Mouse (Mus musculus) left cerebral cortex, postnatal 10 days (tissue): Measurements from ENCODE around the gene Usp47. TPM values are rescaled to one million over a fixed set of nuclear protein-coding genes. Genes with fewer than 3 reads are reported as not detected.
"Not testable (repeated sequence)": the region's sequence is repeated elsewhere in the genome, so short reads cannot be mapped to it uniquely, and the experiment has no call there.

ENCODE experiments used
- DNase-seq, 2 experiments: peaks; one replicate each; pipeline ENCODE4 v3.0.0; 2021 to 2022; ENCODE audit warnings: low spot score in 2 of 2, mixed read lengths in 1 of 2; ENCODE audit errors: extremely low spot score in 1 of 2
- intact Hi-C: fragments of 180-260 bp; cut with DNase I; formaldehyde crosslinking; loops from one replicate; pipeline ENCODE4 v1.15.1; 2025
- total RNA-seq, 2 experiments: library from RNA; stranded (reverse); gene quantifications; 2 replicates each; pipeline ENCODE4 v1.2.3; 2021

The Usp47 gene
- total RNA-seq, 2 experiments from 2014 or later = 70.2 to 70.8 TPM

- intact Hi-C loops = no loop called here
- DNase-seq = no peak
Measured at GRCm38 (mm10) chr7:112030594-112030993, 7.3 kb downstream of the Usp47 start.

- intact Hi-C loops = no loop called here
- DNase-seq = no peak
Measured at GRCm38 (mm10) chr7:112035804-112036203, 12.5 kb downstream of the Usp47 start.

GRCm38 (mm10) chr7:112036636-112037035 lies 13.3 kb downstream of the Usp47 start:
- no peak for DNase-seq
- intact Hi-C loops = no loop called here

- no peak for DNase-seq
- intact Hi-C loops = no loop called here
Measured at GRCm38 (mm10) chr7:112040271-112040670, 17.0 kb downstream of the Usp47 start.

- DNase-seq = no peak
- intact Hi-C loops = no loop called here
Measured at GRCm38 (mm10) chr7:112042758-112043157, 19.5 kb downstream of the Usp47 start.

GRCm38 (mm10) chr7:112045249-112045648 lies 21.9 kb downstream of the Usp47 start:
- DNase-seq = no peak
- intact Hi-C loops = no loop called here

GRCm38 (mm10) chr7:112045794-112046388 lies 22.6 kb downstream of the Usp47 start:
- DNase-seq = no peak

GRCm38 (mm10) chr7:112048643-112049042 lies 25.3 kb downstream of the Usp47 start:
- intact Hi-C loops = no loop called here
- DNase-seq = no peak

More at GRCm38 (mm10) chr7:112045794-112046388, 22.6 kb downstream of the Usp47 start:
- intact Hi-C loops = no loop called here

- DNase-seq = no peak
- intact Hi-C loops = no loop called here
Measured at GRCm38 (mm10) chr7:112053667-112054066, 30.4 kb downstream of the Usp47 start.

GRCm38 (mm10) chr7:112055901-112056625 lies 32.8 kb downstream of the Usp47 start:
- no peak for DNase-seq
- intact Hi-C loops = no loop called here

- no peak for DNase-seq
- intact Hi-C loops = no loop called here
Measured at GRCm38 (mm10) chr7:112074868-112075267, 51.6 kb downstream of the Usp47 start.

- intact Hi-C loops = loop anchor here (10.0 kb wide), 1 partner anchor 282 kb away; no protein-coding TSS in a partner anchor
- no peak for DNase-seq
Measured at GRCm38 (mm10) chr7:112082636-112083035, 59.3 kb downstream of the Usp47 start.

- intact Hi-C loops = loop anchor here (10.0 kb wide), 1 partner anchor 281 kb away; no protein-coding TSS in a partner anchor
- no peak for DNase-seq
Measured at GRCm38 (mm10) chr7:112084222-112084621, 60.9 kb downstream of the Usp47 start.

- intact Hi-C loops = loop anchor here (5.0 to 10.0 kb wide), 2 partner anchors 92 to 280 kb away; no protein-coding TSS in a partner anchor
- peak; percentile 67 to 88 for DNase-seq
Measured at GRCm38 (mm10) chr7:112085062-112085461, 61.8 kb downstream of the Usp47 start.

GRCm38 (mm10) chr7:112086186-112086585 lies 62.9 kb downstream of the Usp47 start:
- DNase-seq = no peak
- intact Hi-C loops = loop anchor here (5.0 to 10.0 kb wide), 2 partner anchors 91 to 279 kb away; no protein-coding TSS in a partner anchor

- intact Hi-C loops, DNase-seq: not testable (repeated sequence)
Measured at GRCm38 (mm10) chr7:112094923-112095322, 71.6 kb downstream of the Usp47 start.

- peak in 1 of 2 experiments; percentile 40 for DNase-seq
- intact Hi-C loops = no loop called here
Measured at GRCm38 (mm10) chr7:112100887-112101286, 77.6 kb downstream of the Usp47 start.

- intact Hi-C loops = no loop called here
- DNase-seq = no peak
Measured at GRCm38 (mm10) chr7:112102933-112103332, 79.6 kb downstream of the Usp47 start.

- intact Hi-C loops = no loop called here
- DNase-seq = no peak
Measured at GRCm38 (mm10) chr7:112103816-112104215, 80.5 kb downstream of the Usp47 start.

GRCm38 (mm10) chr7:112108757-112109156 lies 85.5 kb downstream of the Usp47 start:
- intact Hi-C loops = no loop called here
- DNase-seq = no peak
